In genomic region chr1:189727346-189727883, GRCm38 (mm10) we compare ENCODE assay signal across 7 mouse cellular contexts. TPM values are rescaled to one million over a fixed set of nuclear protein-coding genes. Genes with fewer than 3 reads are reported as not detected.
DNase-seq lines count a peak whose midpoint lies in the region; ATAC-seq lines count a peak whose summit lies in the region.

No protein-coding gene starts in this region.

- H3K9me3 ChIP-seq in embryonic facial prominence, embryonic 11.5 days (replicated peaks; ENCODE audit: control insufficient read depth, low read length): no peaks in the 10 kb centered on the region
- H3K9me3 ChIP-seq in heart, embryonic 12.5 days (replicated peaks): 0 out of 2 replicates have a peak, but pooled peaks cover 3% of the 10 kb centered on the region
- no peaks in the 10 kb centered on the region for H3K9me3 ChIP-seq in kidney, embryonic 16.5 days (ENCODE audit: low read length)
- no peaks in the 10 kb centered on the region for H3K9me3 ChIP-seq in stomach, embryonic 14.5 days (ENCODE audit: control insufficient read depth, low read depth, low read length)

- no peaks in the 10 kb centered on the region; the same call in 1 of the 2 replicates for H3K4me1 ChIP-seq in embryonic facial prominence, embryonic 11.5 days (ENCODE audit: control insufficient read depth, insufficient read depth, low read length)
- H3K4me1 ChIP-seq in heart, embryonic 12.5 days (replicated peaks): peaks cover 44% of the 10 kb centered on the region
- peaks cover 53% of the 10 kb centered on the region for H3K4me1 ChIP-seq in kidney, embryonic 16.5 days (ENCODE audit: insufficient read depth, low read length)
- H3K4me1 ChIP-seq in stomach, embryonic 14.5 days (ENCODE audit: control insufficient read depth, insufficient read depth, low read length): peaks cover 18% of the 10 kb centered on the region

- no peaks in the 10 kb centered on the region for H3K36me3 ChIP-seq in embryonic facial prominence, embryonic 11.5 days (replicated peaks; ENCODE audit: control insufficient read depth, insufficient read depth, low read depth, low read length)
- no peaks in the 10 kb centered on the region for H3K36me3 ChIP-seq in heart, embryonic 12.5 days
- no peaks in the 10 kb centered on the region for H3K36me3 ChIP-seq in kidney, embryonic 16.5 days (ENCODE audit: insufficient read depth, low read length)
- H3K36me3 ChIP-seq in stomach, embryonic 14.5 days (ENCODE audit: control insufficient read depth, insufficient read depth, low read length): no peaks in the 10 kb centered on the region

- peak overlapping the region; percentile 80 for H3K9ac ChIP-seq in embryonic facial prominence, embryonic 11.5 days (replicated peaks; ENCODE audit: low read length)
- peak overlapping the region; percentile 87 for H3K9ac ChIP-seq in heart, embryonic 12.5 days
- H3K9ac ChIP-seq in kidney, embryonic 16.5 days (replicated peaks; ENCODE audit: low read length): peak overlapping the region; percentile 96
- peak overlapping the region; percentile 84 for H3K9ac ChIP-seq in stomach, embryonic 14.5 days (replicated peaks; ENCODE audit: low read depth, low read length)

- H3K4me3 ChIP-seq in embryonic facial prominence, embryonic 11.5 days (ENCODE audit: low read depth, low read length): peak overlapping the region; percentile 75
- peak overlapping the region; percentile 67 for H3K4me3 ChIP-seq in heart, embryonic 12.5 days
- peak overlapping the region; percentile 95 for H3K4me3 ChIP-seq in kidney, embryonic 16.5 days (ENCODE audit: low read length)
- H3K4me3 ChIP-seq in stomach, embryonic 14.5 days (ENCODE audit: low read depth, low read length): peak overlapping the region; percentile 93

- peak; percentile 26 for ATAC-seq in embryonic facial prominence, embryonic 11.5 days (replicated peaks; ENCODE audit: insufficient number of reproducible peaks, low FRiP score, low TSS enrichment, low read depth)
- ATAC-seq in heart, embryonic 12.5 days (ENCODE audit: insufficient number of reproducible peaks, low FRiP score): peak; percentile 68
- ATAC-seq in kidney, embryonic 16.5 days (ENCODE audit: low FRiP score, low TSS enrichment): peak; percentile 78
- peak; percentile 70 for ATAC-seq in stomach, embryonic 14.5 days (ENCODE audit: insufficient number of reproducible peaks, insufficient read depth, low FRiP score, low read depth)

- 0% methylated on average over 22 of the region's 22 CpGs for WGBS in embryonic facial prominence, embryonic 11.5 days
- WGBS in heart, embryonic 12.5 days: 2% methylated on average over 22 of the region's 22 CpGs
- under 1% methylated on average over 22 of the region's 22 CpGs for WGBS in kidney, embryonic 16.5 days
- 1% methylated on average over 22 of the region's 22 CpGs for WGBS in stomach, embryonic 14.5 days

- H3K27ac ChIP-seq in embryonic facial prominence, embryonic 11.5 days (replicated peaks; ENCODE audit: low read depth, low read length): peak overlapping the region; percentile 82
- peak overlapping the region; percentile 94 for H3K27ac ChIP-seq in heart, embryonic 12.5 days (ENCODE audit: poor library complexity, severe bottlenecking)
- peak overlapping the region; percentile 98 for H3K27ac ChIP-seq in kidney, embryonic 16.5 days (ENCODE audit: low read length)
- H3K27ac ChIP-seq in stomach, embryonic 14.5 days (ENCODE audit: low read length): peak overlapping the region; percentile 93

- no peaks in the 10 kb centered on the region for H3K27me3 ChIP-seq in embryonic facial prominence, embryonic 11.5 days (ENCODE audit: control insufficient read depth, insufficient read depth, low read length)
- no peaks in the 10 kb centered on the region for H3K27me3 ChIP-seq in heart, embryonic 12.5 days (replicated peaks)
- H3K27me3 ChIP-seq in kidney, embryonic 16.5 days (ENCODE audit: insufficient read depth, low read length): no peaks in the 10 kb centered on the region
- no peaks in the 10 kb centered on the region for H3K27me3 ChIP-seq in stomach, embryonic 14.5 days (ENCODE audit: control insufficient read depth, insufficient read depth, low read length)

- peak overlapping the region; percentile 79 for H3K4me2 ChIP-seq in embryonic facial prominence, embryonic 11.5 days (ENCODE audit: low read depth, low read length)
- peak overlapping the region; percentile 88 for H3K4me2 ChIP-seq in heart, embryonic 12.5 days
- H3K4me2 ChIP-seq in kidney, embryonic 16.5 days (replicated peaks; ENCODE audit: low read depth, low read length): peak overlapping the region; percentile 82
- H3K4me2 ChIP-seq in stomach, embryonic 14.5 days (replicated peaks; ENCODE audit: low read depth, low read length): peak overlapping the region; percentile 78

- DNase-seq in adrenal gland, adult 18-20 months (ENCODE audit: low spot score in 2 of 2): peak; percentile 47 to 66
- peak; percentile 76 for DNase-seq in embryonic facial prominence, embryonic 11.5 days (ENCODE audit: low spot score)
- peak; percentile 91 for DNase-seq in lung, postnatal 25 days (ENCODE audit: low spot score)
- no peak for DNase-seq in right cerebral cortex, postnatal 25 days

RNA-seq across cellular contexts. Expression of gene Ptpn14, which starts 0.7 kb away (rescaled TPM):
- 10 to 100 TPM; 13.5 to 19.8 TPM for total RNA-seq in adrenal gland, adult 18-20 months (2021)
- polyA plus RNA-seq in embryonic facial prominence, embryonic 11.5 days (2014; fragmentation: Nextera tagmentation; extraction: Ambion mirVana): 7.7 and 8.0 TPM in 2 replicates
- 11.6 and 14.0 TPM in 2 replicates for polyA plus RNA-seq in heart, embryonic 12.5 days (2016; fragmentation: Nextera tagmentation; extraction: Ambion mirVana)
- 16.1 and 17.0 TPM in 2 replicates for polyA plus RNA-seq in kidney, embryonic 16.5 days (2015; fragmentation: Nextera tagmentation; extraction: Ambion mirVana)
- 11.2 and 14.3 TPM in 2 replicates for polyA plus RNA-seq in stomach, embryonic 14.5 days (2014; fragmentation: Nextera tagmentation; extraction: Ambion mirVana)

RNA-seq across cellular contexts. Expression of gene Cenpf, which starts 39.5 kb away (rescaled TPM):
- total RNA-seq in adrenal gland, adult 18-20 months (2021): 1 to 10 TPM in 1 of 2 experiments, under 1 TPM in 1; 0.86 to 1.4 TPM
- 95.3 and 106 TPM in 2 replicates for polyA plus RNA-seq in embryonic facial prominence, embryonic 11.5 days (2014; fragmentation: Nextera tagmentation; extraction: Ambion mirVana)
- polyA plus RNA-seq in heart, embryonic 12.5 days (2016; fragmentation: Nextera tagmentation; extraction: Ambion mirVana): 73.0 and 75.6 TPM in 2 replicates
- polyA plus RNA-seq in kidney, embryonic 16.5 days (2015; fragmentation: Nextera tagmentation; extraction: Ambion mirVana): 65.4 and 87.1 TPM in 2 replicates
- 89.3 and 91.6 TPM in 2 replicates for polyA plus RNA-seq in stomach, embryonic 14.5 days (2014; fragmentation: Nextera tagmentation; extraction: Ambion mirVana)

Comparison
In these comparisons a context has a peak if more than half of its experiments do, and no peak if none do; other contexts are left out.
1. ATAC-seq: peak in every context shown above with its lines; median percentile 78 in kidney, embryonic 16.5 days; 70 in stomach, embryonic 14.5 days; 68 in heart, embryonic 12.5 days; 26 in embryonic facial prominence, embryonic 11.5 days.